Mouse (Mus musculus) intestine, embryonic 15.5 days (tissue): ENCODE results near the gene Ctsw. TPM values are rescaled to one million over a fixed set of nuclear protein-coding genes. Genes with fewer than 3 reads are reported as not detected.
A peak's percentile ranks its signal among the peaks of the same experiment; 100 is the strongest.

Experiments used
- ATAC-seq: fragments of 200-750 bp; cut with Nextera tagmentation; 2 replicates; pipeline ENCODE4 v1.8.0; 2017; ENCODE audit warnings: moderate TSS enrichment, moderate library complexity
- H3K27ac ChIP-seq: fragments of 300-500 bp; sonication (generic); 2 replicates; pipeline ENCODE4 v1.5.1; 2015; ENCODE audit warnings: mild to moderate bottlenecking, inconsistent platforms
- H3K27me3 ChIP-seq: fragments of 300-500 bp; sonication (generic); replicated peaks from 2 replicates; pipeline ENCODE4 v1.6.1; 2015; ENCODE audit warnings: inconsistent platforms
- H3K36me3 ChIP-seq: fragments of 300-500 bp; sonication (generic); 2 replicates; pipeline ENCODE4 v1.6.1; 2015; ENCODE audit warnings: inconsistent platforms
- H3K4me1 ChIP-seq: fragments of 300-500 bp; sonication (generic); replicated peaks from 2 replicates; pipeline ENCODE4 v1.6.1; 2015; ENCODE audit warnings: inconsistent platforms
- H3K4me2 ChIP-seq: fragments of 300-500 bp; sonication (generic); replicated peaks from 2 replicates; pipeline ENCODE4 v1.6.1; 2015; ENCODE audit warnings: mild to moderate bottlenecking, inconsistent platforms
- H3K4me3 ChIP-seq: fragments of 300-500 bp; sonication (generic); replicated peaks from 2 replicates; pipeline ENCODE4 v1.5.1; 2015; ENCODE audit warnings: inconsistent platforms
- H3K9ac ChIP-seq: fragments of 300-500 bp; sonication (generic); 2 replicates; pipeline ENCODE4 v1.6.1; 2015; ENCODE audit warnings: inconsistent platforms
- H3K9me3 ChIP-seq: fragments of 300-500 bp; sonication (generic); 2 replicates; pipeline ENCODE4 v1.6.1; 2016; ENCODE audit warnings: inconsistent platforms
- WGBS: fragments of 180-500 bp; shearing (Covaris S2); methylation state at CpG from one replicate; pipeline ENCODE4 v1.1.7; 2015; 5-methylcytosine and 5-hydroxymethylcytosine counted together
- polyA plus RNA-seq: library from polyadenylated mRNA; unstranded; fragments of >200 nt; fragmentation: Nextera tagmentation; extraction: Ambion mirVana; gene quantifications from 2 replicates; pipeline ENCODE4 v1.2.1, GENCODE M21; 2015

Gene Ctsw
- polyA plus RNA-seq, 1 experiment from 2014 or later = 2.1 TPM

GRCm38 (mm10) chr19:5472857-5473256 lies 4.5 kb upstream of the Ctsw start:
- Histone ChIP-seq H3K9me3 (no peaks in the 10 kb centered on the region), H3K9ac (no peak overlapping the region), H3K4me2 (0 out of 2 replicates have a peak overlapping the region, but pooled peaks have one; percentile 90), H3K4me3 (no peak overlapping the region), H3K27me3 (no peaks in the 10 kb centered on the region), H3K36me3 (no peaks in the 10 kb centered on the region), H3K4me1 (peaks cover 18% of the 10 kb centered on the region), H3K27ac (no peak overlapping the region)
- ATAC-seq = no peak
- WGBS = 75% methylated on average over 3 of the region's 3 CpGs

GRCm38 (mm10) chr19:5471846-5472245 lies 3.5 kb upstream of the Ctsw start:
- 51% methylated on average over 5 of the region's 5 CpGs for WGBS

GRCm38 (mm10) chr19:5466916-5467500 lies 1.3 kb downstream of the Ctsw start:
- H3K27me3 ChIP-seq = no peaks in the 10 kb centered on the region
- no peak overlapping the region for H3K9ac ChIP-seq
- H3K4me3 ChIP-seq = no peak overlapping the region
- H3K4me2 ChIP-seq = no peak overlapping the region
- ATAC-seq = no peak
- peaks cover 25% of the 10 kb centered on the region; the same call in 1 of the 2 replicates for H3K36me3 ChIP-seq
- H3K9me3 ChIP-seq = no peaks in the 10 kb centered on the region
- WGBS = 92% methylated on average over 6 of the region's 6 CpGs
- no peak overlapping the region for H3K27ac ChIP-seq
- H3K4me1 ChIP-seq = no peaks in the 10 kb centered on the region; the same call in 1 of the 2 replicates

More at GRCm38 (mm10) chr19:5471846-5472245, 3.5 kb upstream of the Ctsw start:
- Histone ChIP-seq H3K4me2 (no peak overlapping the region), H3K27ac (no peak overlapping the region), H3K9me3 (no peaks in the 10 kb centered on the region), H3K4me3 (no peak overlapping the region), H3K4me1 (peaks cover 17% of the 10 kb centered on the region), H3K27me3 (no peaks in the 10 kb centered on the region), H3K36me3 (peaks cover 5% of the 10 kb centered on the region; the same call in 1 of the 2 replicates), H3K9ac (no peak overlapping the region)
- ATAC-seq = no peak

GRCm38 (mm10) chr19:5465037-5465436 lies 3.3 kb downstream of the Ctsw start:
- Histone ChIP-seq H3K9me3 (no peaks in the 10 kb centered on the region), H3K4me3 (no peak overlapping the region), H3K27ac (no peak overlapping the region), H3K9ac (no peak overlapping the region), H3K4me2 (no peak overlapping the region), H3K4me1 (peaks cover 5% of the 10 kb centered on the region), H3K36me3 (peaks cover 25% of the 10 kb centered on the region; the same call in 1 of the 2 replicates), H3K27me3 (no peaks in the 10 kb centered on the region)
- no peak for ATAC-seq
- 95% methylated on average over 8 of the region's 8 CpGs for WGBS

- no peaks in the 10 kb centered on the region for H3K9me3 ChIP-seq
- H3K4me2 ChIP-seq = peak overlapping the region; percentile 47
- peak overlapping the region; percentile 19 for H3K4me3 ChIP-seq
- 0 out of 2 replicates have a peak overlapping the region, but pooled peaks have one; percentile 42 for H3K27ac ChIP-seq
- H3K27me3 ChIP-seq = no peaks in the 10 kb centered on the region
- peaks cover 5% of the 10 kb centered on the region for H3K4me1 ChIP-seq
- ATAC-seq = no peak
- H3K9ac ChIP-seq = peak overlapping the region; percentile 22; the same call in 1 of the 2 replicates
- 43% methylated on average over 15 of the region's 15 CpGs for WGBS
- peaks cover 25% of the 10 kb centered on the region; the same call in 1 of the 2 replicates for H3K36me3 ChIP-seq
Observed at GRCm38 (mm10) chr19:5463791-5464562, 4.3 kb downstream of the Ctsw start.

GRCm38 (mm10) chr19:5463212-5463611 lies 5.1 kb downstream of the Ctsw start:
- Histone ChIP-seq H3K27me3 (no peaks in the 10 kb centered on the region), H3K36me3 (peaks cover 25% of the 10 kb centered on the region; the same call in 1 of the 2 replicates)

GRCm38 (mm10) chr19:5461411-5461810 lies 6.9 kb downstream of the Ctsw start:
- H3K9me3 ChIP-seq = no peaks in the 10 kb centered on the region
- peaks cover 17% of the 10 kb centered on the region; the same call in 1 of the 2 replicates for H3K36me3 ChIP-seq
- H3K27ac ChIP-seq = no peak overlapping the region
- peaks cover 13% of the 10 kb centered on the region for H3K4me1 ChIP-seq
- H3K9ac ChIP-seq = no peak overlapping the region
- ATAC-seq = no peak
- no peaks in the 10 kb centered on the region for H3K27me3 ChIP-seq
- H3K4me3 ChIP-seq = peak overlapping the region; percentile 58
- H3K4me2 ChIP-seq = peak overlapping the region; percentile 72
- WGBS = 76% methylated on average over 6 of the region's 6 CpGs

More at GRCm38 (mm10) chr19:5463212-5463611, 5.1 kb downstream of the Ctsw start:
- Histone ChIP-seq H3K4me1 (peaks cover 6% of the 10 kb centered on the region), H3K4me3 (no peak overlapping the region), H3K9ac (no peak overlapping the region), H3K4me2 (no peak overlapping the region), H3K9me3 (no peaks in the 10 kb centered on the region), H3K27ac (no peak overlapping the region)
- WGBS = 89% methylated on average over 9 of the region's 9 CpGs
- no peak for ATAC-seq

GRCm38 (mm10) chr19:5460465-5460911 lies 7.8 kb downstream of the Ctsw start, which contains the start of gene Fibp:
Fibp (plus strand) TSS chr19:5460615.
- peak within 1 kb of the TSS; percentile 72 for H3K4me2 ChIP-seq
- H3K27me3 ChIP-seq = no peaks in the 10 kb centered on the region
- H3K9ac ChIP-seq = peak within 1 kb of the TSS; percentile 73
- no peaks in the 10 kb centered on the region for H3K9me3 ChIP-seq
- peaks cover 9% of the 10 kb centered on the region; the same call in 1 of the 2 replicates for H3K36me3 ChIP-seq
- H3K4me1 ChIP-seq = peaks cover 21% of the 10 kb centered on the region
- 0% methylated on average over 32 of the region's 32 CpGs for WGBS
- ATAC-seq = peak; percentile 79
- H3K4me3 ChIP-seq = peak within 1 kb of the TSS; percentile 58
- peak within 1 kb of the TSS; percentile 54 for H3K27ac ChIP-seq

GRCm38 (mm10) chr19:5459896-5460295 lies 8.4 kb downstream of the Ctsw start:
- peak overlapping the region; percentile 46 for H3K9ac ChIP-seq
- H3K27me3 ChIP-seq = no peaks in the 10 kb centered on the region
- no peaks in the 10 kb centered on the region for H3K9me3 ChIP-seq
- H3K4me1 ChIP-seq = peaks cover 27% of the 10 kb centered on the region
- peak overlapping the region; percentile 72 for H3K4me2 ChIP-seq
- 22% methylated on average over 3 of the region's 3 CpGs for WGBS
- H3K27ac ChIP-seq = no peak overlapping the region
- peaks cover 3% of the 10 kb centered on the region; the same call in 1 of the 2 replicates for H3K36me3 ChIP-seq
- peak overlapping the region; percentile 58 for H3K4me3 ChIP-seq
- ATAC-seq = no peak

- Histone ChIP-seq H3K4me3 (no peak overlapping the region), H3K9me3 (no peaks in the 10 kb centered on the region), H3K4me2 (no peak overlapping the region; the same call in 1 of the 2 replicates), H3K27ac (no peak overlapping the region), H3K4me1 (peaks cover 32% of the 10 kb centered on the region), H3K36me3 (peaks cover 3% of the 10 kb centered on the region; the same call in 1 of the 2 replicates), H3K27me3 (no peaks in the 10 kb centered on the region), H3K9ac (no peak overlapping the region)
- no peak for ATAC-seq
- 63% methylated on average over 7 of the region's 7 CpGs for WGBS
Observed at GRCm38 (mm10) chr19:5459019-5459418, 9.3 kb downstream of the Ctsw start.

- peak within 1 kb of the TSS; percentile 88 for H3K4me3 ChIP-seq
- peaks cover 32% of the 10 kb centered on the region for H3K4me1 ChIP-seq
- ATAC-seq = no peak; the same call in 1 of the 2 replicates
- peak within 1 kb of the TSS; percentile 92 for H3K27ac ChIP-seq
- H3K9me3 ChIP-seq = no peaks in the 10 kb centered on the region
- H3K36me3 ChIP-seq = no peaks in the 10 kb centered on the region; the same call in 1 of the 2 replicates
- H3K4me2 ChIP-seq = peak within 1 kb of the TSS; percentile 98
- 13% methylated on average over 14 of the region's 14 CpGs for WGBS
- peak within 1 kb of the TSS; percentile 90 for H3K9ac ChIP-seq
- H3K27me3 ChIP-seq = no peaks in the 10 kb centered on the region
Observed at GRCm38 (mm10) chr19:5457746-5458442, 10.4 kb downstream of the Ctsw start, which contains the start of gene Ccdc85b. Ccdc85b (minus strand) TSS chr19:5457894.
